Mouse (Mus musculus) left cerebral cortex, postnatal 4 days (tissue): ENCODE measurements around the gene Dnmt1. TPM values are rescaled to one million over a fixed set of nuclear protein-coding genes. Genes with fewer than 3 reads are reported as not detected.

ENCODE experiments used
- DNase-seq: peaks from one replicate; pipeline ENCODE4 v3.0.0-alpha.2; 2022
- intact Hi-C: fragments of 180-260 bp; cut with DNase I; formaldehyde crosslinking; loops from one replicate; pipeline ENCODE4 v1.15.1; 2025
- total RNA-seq, 2 experiments: library from RNA; stranded (reverse); gene quantifications; 2 replicates each; pipeline ENCODE4 v1.2.3; 2021

The Dnmt1 gene
- total RNA-seq, 2 experiments from 2014 or later = 86.1 to 88.5 TPM

DNA sequence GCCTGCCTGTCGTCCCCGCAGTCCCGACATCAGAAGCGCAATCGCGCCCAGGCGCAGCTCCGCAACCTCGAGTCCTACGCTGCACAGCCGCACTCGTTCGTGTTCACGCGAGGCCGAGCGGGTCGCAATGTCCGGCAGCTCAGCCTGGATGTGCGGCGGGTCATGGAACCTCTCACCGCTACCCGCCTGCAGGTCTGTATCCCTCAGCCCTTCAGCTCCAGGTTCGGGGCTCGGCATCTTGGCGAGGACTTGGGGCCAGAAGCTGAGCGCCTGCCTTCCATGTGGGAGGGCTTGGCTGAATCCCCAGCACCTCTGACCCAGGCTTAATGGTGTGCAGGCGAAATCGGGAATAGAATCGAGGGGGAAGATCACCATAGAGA, 71.3 kb downstream of the Dnmt1 start:
- intact Hi-C loops = no loop called here
- DNase-seq = peak; percentile 38

DNA sequence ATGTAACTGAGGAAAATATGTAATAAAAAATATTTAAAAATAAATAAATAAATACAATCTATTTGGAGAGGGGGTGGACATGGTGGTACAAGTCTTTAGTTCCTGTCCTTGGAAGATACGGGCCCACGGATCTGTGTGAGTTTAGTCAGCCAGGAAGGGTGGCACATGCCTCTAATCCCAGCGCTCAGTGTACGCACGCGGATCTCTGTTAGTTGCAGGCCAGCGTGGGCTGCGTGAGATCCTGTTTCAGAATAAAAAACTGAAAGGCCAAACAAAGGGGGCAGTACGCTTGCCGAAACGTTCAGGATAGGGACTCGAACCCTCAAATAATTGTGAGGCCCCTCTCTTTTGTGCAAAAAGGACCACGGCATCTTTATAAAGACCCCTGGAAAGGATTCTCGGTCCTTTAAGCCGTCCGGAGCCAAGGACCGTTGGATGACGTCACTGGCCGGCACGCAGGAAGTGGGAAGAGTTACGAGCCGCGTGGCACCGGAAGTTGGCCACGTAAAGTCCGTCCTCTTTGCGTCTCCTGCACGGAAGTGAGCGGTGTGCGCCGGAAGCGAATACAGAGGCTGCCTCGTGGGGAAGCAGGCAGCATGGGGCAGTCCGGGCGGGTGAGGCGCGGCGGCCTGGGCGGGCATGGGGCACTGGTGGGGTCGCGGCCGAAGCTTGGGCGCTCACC, 71.8 kb downstream of the Dnmt1 start, which contains the start of gene Ppan:
Ppan (plus strand) TSS at position 472 of the 682 bp plus-strand sequence.
- peak; percentile 96 for DNase-seq
- intact Hi-C loops = no loop called here

- intact Hi-C loops = no loop called here
- no peak for DNase-seq
Measured at GRCm38 (mm10) chr9:20887191-20887590, 72.5 kb downstream of the Dnmt1 start.

DNA sequence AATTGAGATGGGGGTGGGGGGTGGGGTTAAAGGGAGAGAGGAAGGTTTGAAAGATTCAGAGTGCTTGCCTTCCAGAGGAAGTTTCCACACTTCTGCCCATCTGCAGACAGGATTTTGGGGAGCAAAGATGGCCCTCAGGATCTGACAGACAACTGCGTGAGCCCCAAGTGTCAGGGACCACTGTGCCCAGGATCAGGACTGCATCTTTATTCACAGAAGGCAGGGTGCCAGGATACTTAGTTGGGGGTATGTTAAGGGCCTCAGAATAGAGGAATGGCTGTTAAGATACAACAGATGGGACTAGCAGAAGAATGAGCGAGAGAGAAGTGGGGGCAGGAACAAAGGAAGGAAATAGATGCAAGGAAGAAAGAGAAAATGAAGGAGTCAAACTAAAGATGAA, 73.1 kb downstream of the Dnmt1 start:
- intact Hi-C loops = no loop called here
- no peak for DNase-seq

- intact Hi-C loops = no loop called here
Measured at GRCm38 (mm10) chr9:20879097-20879792, 80.4 kb downstream of the Dnmt1 start, which contains the start of gene Angptl6. Gene Angptl6 (minus strand): TSS chr9:20879727.

GRCm38 (mm10) chr9:20878710-20879065, 81.0 kb downstream of the Dnmt1 start:
- intact Hi-C loops = no loop called here
- DNase-seq = peak; percentile 41

More at GRCm38 (mm10) chr9:20879097-20879792, 80.4 kb downstream of the Dnmt1 start, which contains the start of gene Angptl6:
- no peak for DNase-seq

GRCm38 (mm10) chr9:20878041-20878709, 81.5 kb downstream of the Dnmt1 start:
- intact Hi-C loops = no loop called here
- peak; percentile 100 for DNase-seq

GRCm38 (mm10) chr9:20877118-20878040, 82.3 kb downstream of the Dnmt1 start:
- intact Hi-C loops = no loop called here
- DNase-seq = no peak

GRCm38 (mm10) chr9:20876318-20877117, 83.2 kb downstream of the Dnmt1 start:
- DNase-seq = no peak
- intact Hi-C loops = no loop called here

DNA sequence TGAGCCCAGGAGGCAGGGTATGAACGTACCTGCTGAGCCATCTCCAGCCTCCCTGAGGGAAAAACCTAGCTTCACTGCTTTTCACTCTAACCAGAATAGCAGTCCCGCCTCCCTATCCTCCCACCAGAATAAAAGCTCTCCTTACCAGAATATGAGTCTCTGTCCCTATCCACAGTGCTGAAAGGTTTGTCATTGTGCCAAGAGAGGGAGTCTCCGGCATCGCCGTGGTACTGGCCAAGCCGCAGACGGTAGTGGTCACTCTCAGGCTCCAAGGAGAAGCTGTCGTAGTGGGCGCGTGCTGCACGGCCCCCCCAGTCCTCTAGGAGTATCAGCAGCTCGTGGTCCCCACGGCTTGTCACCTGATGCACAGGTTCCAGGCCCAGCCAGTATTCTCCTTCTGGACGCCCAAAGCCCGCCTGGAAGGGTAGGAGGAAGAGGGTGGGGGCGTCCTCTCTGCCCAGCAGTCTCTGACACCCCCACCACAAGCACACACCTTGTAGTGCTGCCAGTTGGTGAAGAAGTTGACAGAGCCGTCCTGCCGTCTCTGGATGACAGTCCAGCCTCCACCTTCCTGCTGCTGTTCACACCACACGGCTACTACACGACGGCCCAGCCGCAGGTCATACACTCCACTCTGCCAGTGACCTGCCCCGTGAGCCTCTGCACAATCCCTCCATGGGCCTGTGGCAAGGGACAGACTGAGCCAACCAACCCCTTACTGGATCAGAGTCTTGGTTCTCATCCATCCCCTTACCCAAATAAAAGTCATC, 84.5 kb downstream of the Dnmt1 start:
- no peak for DNase-seq
- intact Hi-C loops = no loop called here

DNA sequence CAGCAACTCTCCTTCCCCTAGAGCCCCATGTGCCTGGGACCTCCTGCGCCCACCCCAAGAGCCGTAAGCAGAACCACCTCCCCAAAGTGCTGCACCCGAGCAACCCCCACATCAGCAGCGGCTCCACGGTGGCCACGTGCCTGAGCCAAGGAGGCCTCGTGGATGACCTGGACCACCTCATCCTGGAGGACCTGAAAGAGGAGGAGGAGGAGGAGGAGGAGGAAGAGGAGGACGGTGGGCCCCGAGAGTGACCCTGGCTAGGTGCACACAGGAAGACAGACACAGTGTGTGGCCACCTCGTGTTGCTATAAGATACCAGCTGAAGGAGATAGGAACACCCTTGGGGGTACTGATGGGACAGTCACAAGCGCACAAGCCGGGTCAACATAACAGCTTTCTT, 86.2 kb downstream of the Dnmt1 start:
- no peak for DNase-seq
- intact Hi-C loops = no loop called here

DNA sequence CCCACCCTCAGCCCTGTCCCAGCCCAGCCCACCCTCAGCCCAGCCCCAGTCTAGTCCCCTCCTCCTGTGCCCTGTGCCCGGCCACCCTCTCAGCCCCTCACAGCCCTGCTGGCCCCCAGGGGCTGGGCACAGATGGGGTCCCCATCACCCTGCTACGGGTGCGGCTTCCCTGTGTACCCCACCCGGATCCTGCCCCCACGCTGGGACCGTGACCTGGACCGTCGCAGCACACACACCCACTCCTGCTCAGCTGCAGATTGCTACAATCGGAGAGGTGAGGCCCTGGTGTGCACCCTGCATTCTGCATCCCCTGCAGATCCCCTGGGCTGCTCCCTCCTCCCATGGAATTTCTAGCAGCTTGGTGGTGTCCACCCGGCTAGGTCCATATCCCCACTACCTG, 86.7 kb downstream of the Dnmt1 start:
- intact Hi-C loops = no loop called here
- DNase-seq = no peak

- intact Hi-C loops = no loop called here
- DNase-seq = no peak
Measured at GRCm38 (mm10) chr9:20870211-20871173, 89.2 kb downstream of the Dnmt1 start.

- intact Hi-C loops = no loop called here
Measured at GRCm38 (mm10) chr9:20869246-20869645, 90.4 kb downstream of the Dnmt1 start.

DNA sequence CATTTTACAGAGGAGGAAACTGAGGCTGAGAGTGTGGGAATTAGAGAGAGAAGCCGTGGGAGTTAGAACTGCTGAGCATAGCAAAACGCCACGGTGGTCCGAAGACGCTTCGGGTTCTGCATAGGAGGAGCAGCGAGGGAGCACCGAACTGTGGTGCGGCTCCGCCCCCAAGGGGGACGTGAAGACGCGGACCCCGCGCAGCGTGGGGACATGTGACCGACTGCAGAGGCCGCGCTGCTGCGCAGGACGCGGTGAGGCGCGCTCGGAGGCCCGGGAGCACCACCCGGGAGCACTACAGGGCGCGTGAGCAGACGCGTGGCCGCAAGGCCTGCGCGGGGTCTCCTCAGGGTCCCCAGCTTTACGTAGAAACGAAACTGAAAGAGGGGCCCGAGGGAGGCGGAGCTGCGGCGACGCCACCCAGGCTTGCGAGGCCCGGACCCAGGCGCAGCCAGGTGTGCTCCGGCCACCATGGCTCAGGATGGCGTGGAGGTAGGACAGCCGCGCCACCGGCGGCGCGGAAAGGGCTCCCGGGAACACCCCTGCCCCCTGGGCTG, 91.2 kb downstream of the Dnmt1 start, which contains the start of gene A230050P20Rik:
A230050P20Rik (plus strand) TSS at position 195 of the 554 bp plus-strand sequence.
- peak; percentile 32 for DNase-seq
- intact Hi-C loops = no loop called here

More at GRCm38 (mm10) chr9:20869246-20869645, 90.4 kb downstream of the Dnmt1 start:
- no peak for DNase-seq

- DNase-seq = no peak
- intact Hi-C loops = no loop called here
Measured at GRCm38 (mm10) chr9:20866879-20867278, 92.8 kb downstream of the Dnmt1 start.

- no peak for DNase-seq
- intact Hi-C loops = no loop called here
Measured at GRCm38 (mm10) chr9:20862225-20862624, 97.5 kb downstream of the Dnmt1 start.
